8 mouse cellular contexts compared by ENCODE assay signal in genomic region chr11:98962421-98963095, GRCm38 (mm10). TPM values are rescaled to one million over a fixed set of nuclear protein-coding genes. Genes with fewer than 3 reads are reported as not detected.
DNase-seq lines count a peak whose midpoint lies in the region; ATAC-seq and TF ChIP-seq lines count a peak whose summit lies in the region.

No protein-coding gene starts in this region.

- no peak for DNase-seq in left cerebral cortex, adult 2 months (ENCODE audit: extremely low spot score in 1 of 2, low spot score in 2 of 2)
- no peak for DNase-seq in left cerebral cortex, postnatal 4 days
- peak; percentile 55 for DNase-seq in intestine, embryonic 14.5 days (ENCODE audit: low spot score)
- no peak for DNase-seq in retina, embryonic 14.5 days (ENCODE audit: low spot score)
- no peak for DNase-seq in left cerebral cortex, adult 18-20 months (ENCODE audit: low spot score in 2 of 2)
- DNase-seq in adipocyte (ENCODE audit: low spot score), result no peak

- H3K27ac ChIP-seq in left cerebral cortex, adult 2 months, result peak overlapping the region; percentile 40
- peak overlapping the region; percentile 90 for H3K27ac ChIP-seq in embryonic facial prominence, embryonic 13.5 days
- H3K27ac ChIP-seq in intestine, embryonic 14.5 days (ENCODE audit: low read depth), result peak overlapping the region; percentile 94

- peak overlapping the region; percentile 72 for H3K9ac ChIP-seq in embryonic facial prominence, embryonic 13.5 days
- peak overlapping the region; percentile 58 for H3K9ac ChIP-seq in intestine, embryonic 14.5 days (ENCODE audit: low read length)

- H3K79me2 ChIP-seq in myocyte (ENCODE audit: control insufficient read depth, insufficient read depth), result peaks cover 58% of the 10 kb centered on the region

- no peaks in the 10 kb centered on the region for H3K27me3 ChIP-seq in embryonic facial prominence, embryonic 13.5 days
- H3K27me3 ChIP-seq in intestine, embryonic 14.5 days (replicated peaks; ENCODE audit: control insufficient read depth, insufficient read depth, low read length), result no peaks in the 10 kb centered on the region
- no peaks in the 10 kb centered on the region for H3K27me3 ChIP-seq in myocyte (ENCODE audit: control insufficient read depth, insufficient read depth, insufficient read length)

- peaks cover 23% of the 10 kb centered on the region for H3K36me3 ChIP-seq in embryonic facial prominence, embryonic 13.5 days
- H3K36me3 ChIP-seq in intestine, embryonic 14.5 days (ENCODE audit: control insufficient read depth, insufficient read depth, low read length), result peaks cover 14% of the 10 kb centered on the region
- no peaks in the 10 kb centered on the region for H3K36me3 ChIP-seq in myocyte (ENCODE audit: control insufficient read depth, insufficient read depth)

- H3ac ChIP-seq in myocyte (ENCODE audit: control insufficient read depth, insufficient read length), result no peak overlapping the region

- no peak for ATAC-seq in embryonic facial prominence, embryonic 13.5 days (ENCODE audit: insufficient number of reproducible peaks, insufficient read depth, low FRiP score, low TSS enrichment, low read depth)
- ATAC-seq in intestine, embryonic 14.5 days (replicated peaks; ENCODE audit: low FRiP score, low TSS enrichment, low read depth), result no peak

- H3K4me3 ChIP-seq in left cerebral cortex, adult 2 months, result peak overlapping the region; percentile 45
- H3K4me3 ChIP-seq in embryonic facial prominence, embryonic 13.5 days, result peak overlapping the region; percentile 58
- H3K4me3 ChIP-seq in intestine, embryonic 14.5 days (ENCODE audit: low read depth, low read length), result peak overlapping the region; percentile 69
- peak overlapping the region; percentile 72 for H3K4me3 ChIP-seq in myocyte

- H3K4me1 ChIP-seq in embryonic facial prominence, embryonic 13.5 days, result peaks cover 92% of the 10 kb centered on the region
- H3K4me1 ChIP-seq in intestine, embryonic 14.5 days (replicated peaks; ENCODE audit: control insufficient read depth, insufficient read depth, low read length), result peaks cover 72% of the 10 kb centered on the region

- no peak for TF ChIP-seq POLR2A in myocyte (IDR thresholded peaks at IDR 0.05; ENCODE audit: insufficient read length, low read depth)

- WGBS in embryonic facial prominence, embryonic 13.5 days, result 16% methylated on average over 12 of the region's 12 CpGs
- 13% methylated on average over 12 of the region's 12 CpGs for WGBS in intestine, embryonic 14.5 days

- no peak; the same call in 1 of the 2 replicates for TF ChIP-seq CTCF in left cerebral cortex, adult 2 months (IDR thresholded peaks at IDR 0.05)

- H3K4me2 ChIP-seq in embryonic facial prominence, embryonic 13.5 days, result peak overlapping the region; percentile 96
- H3K4me2 ChIP-seq in intestine, embryonic 14.5 days (ENCODE audit: low read length), result peak overlapping the region; percentile 100
- peak overlapping the region; percentile 77 for H3K4me2 ChIP-seq in myocyte (ENCODE audit: low read depth)

- intact Hi-C loops in left cerebral cortex, adult 2 months (cut with DNase I), result loop anchor here (1.0 kb wide), 1 partner anchor 22 kb away; no protein-coding TSS in a partner anchor
- intact Hi-C loops in left cerebral cortex, postnatal 4 days (cut with DNase I), result no loop called here

- no peaks in the 10 kb centered on the region for H3K9me3 ChIP-seq in embryonic facial prominence, embryonic 13.5 days
- no peaks in the 10 kb centered on the region for H3K9me3 ChIP-seq in intestine, embryonic 14.5 days (ENCODE audit: control insufficient read depth, low read length)

TF ChIP-seq in myocyte, 11 proteins besides CTCF, POLR2A, EP300 and RAD21:
- TF ChIP-seq MYOG (IDR thresholded peaks at IDR 0.05; ENCODE audit: control insufficient read depth in 1 of 3, insufficient read depth in 1 of 3, insufficient read length in 2 of 3, low read depth in 2 of 3), result no peak
- no peak for TF ChIP-seq TCF12 (IDR thresholded peaks at IDR 0.05; ENCODE audit: insufficient read depth, poor library complexity, severe bottlenecking)
- no peak for TF ChIP-seq REST (IDR thresholded peaks at IDR 0.05; ENCODE audit: insufficient read depth, insufficient read length)
- TF ChIP-seq MYOD1 (IDR thresholded peaks at IDR 0.05; ENCODE audit: control insufficient read depth in 1 of 3, insufficient read length in 2 of 3, low read depth in 2 of 3), result no peak
- TF ChIP-seq E2F4 (IDR thresholded peaks at IDR 0.05; ENCODE audit: insufficient read depth), result no peak
- no peak for TF ChIP-seq SRF (IDR thresholded peaks at IDR 0.05; ENCODE audit: control insufficient read depth, insufficient read length, low read depth)
- no peak for TF ChIP-seq MAX (IDR thresholded peaks at IDR 0.05; ENCODE audit: low read depth)
- TF ChIP-seq CEBPB (IDR thresholded peaks at IDR 0.05; ENCODE audit: insufficient read depth, poor library complexity, severe bottlenecking), result no peak
- TF ChIP-seq TCF3 (IDR thresholded peaks at IDR 0.05; ENCODE audit: insufficient read length, low read depth), result no peak
- no peak for TF ChIP-seq USF1 (IDR thresholded peaks at IDR 0.05; ENCODE audit: low read depth)
- no peak for TF ChIP-seq POLR2AphosphoS2 (IDR thresholded peaks at IDR 0.05; ENCODE audit: insufficient read length, low read depth)
TF ChIP-seq in myocyte: peak in this region for 0.

RNA-seq across cellular contexts. Expression of gene Gjd3, which starts 20.3 kb away (rescaled TPM):
- 1 to 10 TPM; 1.4 to 3.2 TPM for total RNA-seq in left cerebral cortex, adult 2 months (2021)
- total RNA-seq in left cerebral cortex, postnatal 4 days (2021), result 1 to 10 TPM; 2.2 to 3.4 TPM
- polyA plus RNA-seq in embryonic facial prominence, embryonic 13.5 days (2015; fragmentation: Nextera tagmentation; extraction: Ambion mirVana), result 0.34 and 0.44 TPM in 2 replicates
- 0.22 TPM in 1 of 2 replicates, not detected in the other for polyA plus RNA-seq in intestine, embryonic 14.5 days (2014; fragmentation: Nextera tagmentation; extraction: Ambion mirVana)
- 0.05 TPM for polyA plus RNA-seq in myocyte (2012; fragmentation: generic; extraction: Trizol)
- 1 to 10 TPM; 1.8 to 2.0 TPM for total RNA-seq in left cerebral cortex, adult 18-20 months (2021)

RNA-seq across cellular contexts. Expression of gene Rara, which starts 34.9 kb away (rescaled TPM):
- total RNA-seq in left cerebral cortex, adult 2 months (2021), result 10 to 100 TPM; 14.0 to 18.7 TPM
- 10 to 100 TPM; 20.3 to 21.5 TPM for total RNA-seq in left cerebral cortex, postnatal 4 days (2021)
- polyA plus RNA-seq in embryonic facial prominence, embryonic 13.5 days (2015; fragmentation: Nextera tagmentation; extraction: Ambion mirVana), result 39.4 and 44.7 TPM in 2 replicates
- 42.4 and 43.6 TPM in 2 replicates for polyA plus RNA-seq in intestine, embryonic 14.5 days (2014; fragmentation: Nextera tagmentation; extraction: Ambion mirVana)
- 27.3 TPM for polyA plus RNA-seq in myocyte (2012; fragmentation: generic; extraction: Trizol)
- 10 to 100 TPM; 14.4 to 14.9 TPM for total RNA-seq in left cerebral cortex, adult 18-20 months (2021)

RNA-seq across cellular contexts. Expression of gene Cdc6, which starts 55.0 kb away (rescaled TPM):
- total RNA-seq in left cerebral cortex, adult 2 months (2021), result under 1 TPM; 0.35 to 0.36 TPM
- 1 to 10 TPM; 1.4 to 1.8 TPM for total RNA-seq in left cerebral cortex, postnatal 4 days (2021)
- polyA plus RNA-seq in embryonic facial prominence, embryonic 13.5 days (2015; fragmentation: Nextera tagmentation; extraction: Ambion mirVana), result 26.9 and 31.5 TPM in 2 replicates
- polyA plus RNA-seq in intestine, embryonic 14.5 days (2014; fragmentation: Nextera tagmentation; extraction: Ambion mirVana), result 32.5 and 32.9 TPM in 2 replicates
- polyA plus RNA-seq in myocyte (2012; fragmentation: generic; extraction: Trizol), result 2.6 TPM
- under 1 TPM; 0.33 to 0.45 TPM for total RNA-seq in left cerebral cortex, adult 18-20 months (2021)

Comparison
In these comparisons a context has a peak if more than half of its experiments do, and no peak if none do; other contexts are left out.
1. H3K27ac ChIP-seq: peak in every context shown above with its lines; median percentile 94 in intestine, embryonic 14.5 days; 90 in embryonic facial prominence, embryonic 13.5 days; 40 in left cerebral cortex, adult 2 months.